Mouse (Mus musculus): ENCODE data around the gene Inpp5e.
A peak's percentile ranks its signal among the peaks of the same experiment; 100 is the strongest.
"Not testable (repeated sequence)": the region's sequence is repeated elsewhere in the genome, so short reads cannot be mapped to it uniquely, and the experiment has no call there.

Gene Inpp5e

GRCm38 (mm10) chr2:26417066-26417465 is 8.1 kb upstream of the Inpp5e start:
- no peak for DNase-seq

- DNase-seq, result no peak
Measured at GRCm38 (mm10) chr2:26410931-26411411, 2.0 kb upstream of the Inpp5e start.

GRCm38 (mm10) chr2:26410091-26410490 is 1.1 kb upstream of the Inpp5e start:
- DNase-seq, result no peak

- no peak for DNase-seq
Measured at GRCm38 (mm10) chr2:26409362-26409761, 359 bp upstream of the Inpp5e start.

GRCm38 (mm10) chr2:26403306-26403705 is 5.7 kb downstream of the Inpp5e start:
- DNase-seq, result no peak

- DNase-seq, result no peak
Measured at GRCm38 (mm10) chr2:26402265-26402664, 6.7 kb downstream of the Inpp5e start.

- DNase-seq, result no peak
Measured at GRCm38 (mm10) chr2:26401023-26401422, 8.0 kb downstream of the Inpp5e start.

GRCm38 (mm10) chr2:26400296-26400695 is 8.7 kb downstream of the Inpp5e start:
- DNase-seq, result no peak

- DNase-seq, result no peak
Measured at GRCm38 (mm10) chr2:26399647-26400046, 9.4 kb downstream of the Inpp5e start.

- DNase-seq, result no peak
Measured at GRCm38 (mm10) chr2:26398978-26399377, 10.0 kb downstream of the Inpp5e start.

- DNase-seq, result no peak
Measured at GRCm38 (mm10) chr2:26391617-26392016, 17.4 kb downstream of the Inpp5e start.

GRCm38 (mm10) chr2:26390954-26391353 is 18.0 kb downstream of the Inpp5e start:
- DNase-seq, result no peak

- DNase-seq, result peak; percentile 72
Measured at GRCm38 (mm10) chr2:26389154-26389690, 19.8 kb downstream of the Inpp5e start, which contains the start of the genes Entr1 and Pmpca. Gene Entr1, minus strand, starts transcription at chr2:26389316. Gene Pmpca, plus strand, starts transcription at chr2:26389339.

- peak in 1 of 2 experiments; percentile 58 for DNase-seq
Measured at GRCm38 (mm10) chr2:26388682-26389153, 20.3 kb downstream of the Inpp5e start.

- DNase-seq, result no peak
Measured at GRCm38 (mm10) chr2:26387713-26388112, 21.3 kb downstream of the Inpp5e start.

GRCm38 (mm10) chr2:26380871-26381270 is 28.1 kb downstream of the Inpp5e start:
- DNase-seq, result not testable (repeated sequence)

- DNase-seq, result peak; percentile 75 to 80
Measured at GRCm38 (mm10) chr2:26380131-26380771, 28.8 kb downstream of the Inpp5e start, which contains the start of gene Snapc4. Gene Snapc4, minus strand, starts transcription at chr2:26380653.

- DNase-seq, result no peak
Measured at GRCm38 (mm10) chr2:26372396-26372795, 36.6 kb downstream of the Inpp5e start.

- no peak for DNase-seq
Measured at GRCm38 (mm10) chr2:26368572-26368971, 40.4 kb downstream of the Inpp5e start.

GRCm38 (mm10) chr2:26367911-26368310 is 41.1 kb downstream of the Inpp5e start:
- no peak for DNase-seq

- DNase-seq, result no peak
Measured at GRCm38 (mm10) chr2:26364738-26365465, 44.1 kb downstream of the Inpp5e start.

GRCm38 (mm10) chr2:26363481-26363880 is 45.5 kb downstream of the Inpp5e start:
- DNase-seq, result no peak

GRCm38 (mm10) chr2:26362991-26363390 is 46.0 kb downstream of the Inpp5e start:
- DNase-seq, result no peak

- no peak for DNase-seq
Measured at GRCm38 (mm10) chr2:26360772-26361171, 48.2 kb downstream of the Inpp5e start, which contains the start of gene Card9. Gene Card9, minus strand, starts transcription at chr2:26360918.

Data from thymus, adult 18-20 months (tissue).